Mouse (Mus musculus): ENCODE data around the gene Cwh43. TPM values are rescaled to one million over a fixed set of nuclear protein-coding genes. Genes with fewer than 3 reads are reported as not detected.

The Cwh43 gene
- polyA plus RNA-seq, 1 experiment from 2014 or later = not detected

DNA sequence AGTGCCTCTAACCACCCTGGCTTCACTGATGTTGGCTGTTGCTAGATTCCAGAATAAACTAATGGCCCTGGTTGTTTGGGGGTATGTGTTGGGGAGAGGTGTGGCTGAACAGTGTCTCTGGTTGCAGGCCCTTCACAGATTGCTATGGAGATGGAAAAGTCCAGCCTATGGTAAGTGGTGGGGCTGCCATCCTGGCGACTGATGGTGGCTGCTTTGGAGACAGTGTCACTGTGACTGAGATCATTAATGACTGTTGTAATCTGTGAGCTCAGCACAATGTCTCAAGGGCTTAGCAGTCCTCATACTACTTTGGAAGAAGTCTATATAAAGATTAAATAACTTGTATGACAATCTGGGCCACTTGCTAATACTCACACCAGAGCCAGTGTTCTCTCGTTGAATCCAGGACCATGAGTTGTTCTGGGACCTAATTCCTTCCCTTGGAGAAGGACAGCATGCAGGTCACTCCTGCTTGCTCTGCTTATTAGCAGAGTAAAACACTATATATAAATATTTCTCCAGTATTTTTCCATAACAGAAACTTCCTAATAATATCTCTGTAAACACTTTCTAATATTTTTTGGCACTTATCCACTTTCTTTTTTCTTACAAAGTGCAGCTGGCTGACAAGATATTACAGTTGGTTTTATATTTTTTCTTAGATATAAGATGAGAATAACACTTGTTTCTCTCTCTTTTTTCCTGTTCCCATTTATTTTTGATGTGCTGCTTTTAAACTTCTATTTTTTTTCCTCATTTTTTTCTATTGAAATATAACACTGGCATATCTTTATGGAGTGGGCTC is 48.8 kb downstream of the Cwh43 start:
- Histone ChIP-seq H3K36me3 (ENCODE audit: insufficient read depth, low read length) (no peaks in the 10 kb centered on the region), H3K27ac (ENCODE audit: low read length) (peak overlapping the region; percentile 11; the same call in 1 of the 2 replicates), H3K4me3 (ENCODE audit: low read depth, low read length) (no peak overlapping the region), H3K4me1 (ENCODE audit: insufficient read depth, low read depth, low read length) (no peaks in the 10 kb centered on the region), H3K9me3 (ENCODE audit: low read length) (no peaks in the 10 kb centered on the region), H3K9ac (replicated peaks; ENCODE audit: low read depth) (no peak overlapping the region), H3K4me2 (replicated peaks; ENCODE audit: low read depth, low read length) (no peak overlapping the region), H3K27me3 (replicated peaks; ENCODE audit: insufficient read depth, low read length) (no peaks in the 10 kb centered on the region)
- WGBS = 38% methylated on average over 2 of the region's 2 CpGs
- no peak for TF ChIP-seq EP300 (IDR thresholded peaks at IDR 0.05)
- TF ChIP-seq CTCF (IDR thresholded peaks at IDR 0.05) = no peak
- peak; percentile 21 for ATAC-seq
- DNase-seq (ENCODE audit: low spot score) = peak; percentile 27

- Histone ChIP-seq H3K4me2 (replicated peaks; ENCODE audit: low read depth, low read length) (no peak overlapping the region), H3K4me3 (ENCODE audit: low read depth, low read length) (no peak overlapping the region), H3K9ac (replicated peaks; ENCODE audit: low read depth) (no peak overlapping the region), H3K36me3 (ENCODE audit: insufficient read depth, low read length) (no peaks in the 10 kb centered on the region), H3K9me3 (ENCODE audit: low read length) (no peaks in the 10 kb centered on the region), H3K27ac (ENCODE audit: low read length) (no peak overlapping the region), H3K27me3 (replicated peaks; ENCODE audit: insufficient read depth, low read length) (no peaks in the 10 kb centered on the region), H3K4me1 (ENCODE audit: insufficient read depth, low read depth, low read length) (no peaks in the 10 kb centered on the region)
- TF ChIP-seq CTCF (IDR thresholded peaks at IDR 0.05) = no peak
- TF ChIP-seq EP300 (IDR thresholded peaks at IDR 0.05) = no peak
- DNase-seq (ENCODE audit: low spot score) = no peak
- no peak for ATAC-seq
- 55% methylated on average over 5 of the region's 5 CpGs for WGBS
Measured at GRCm38 (mm10) chr5:73455307-73455687, 49.4 kb downstream of the Cwh43 start.

DNA sequence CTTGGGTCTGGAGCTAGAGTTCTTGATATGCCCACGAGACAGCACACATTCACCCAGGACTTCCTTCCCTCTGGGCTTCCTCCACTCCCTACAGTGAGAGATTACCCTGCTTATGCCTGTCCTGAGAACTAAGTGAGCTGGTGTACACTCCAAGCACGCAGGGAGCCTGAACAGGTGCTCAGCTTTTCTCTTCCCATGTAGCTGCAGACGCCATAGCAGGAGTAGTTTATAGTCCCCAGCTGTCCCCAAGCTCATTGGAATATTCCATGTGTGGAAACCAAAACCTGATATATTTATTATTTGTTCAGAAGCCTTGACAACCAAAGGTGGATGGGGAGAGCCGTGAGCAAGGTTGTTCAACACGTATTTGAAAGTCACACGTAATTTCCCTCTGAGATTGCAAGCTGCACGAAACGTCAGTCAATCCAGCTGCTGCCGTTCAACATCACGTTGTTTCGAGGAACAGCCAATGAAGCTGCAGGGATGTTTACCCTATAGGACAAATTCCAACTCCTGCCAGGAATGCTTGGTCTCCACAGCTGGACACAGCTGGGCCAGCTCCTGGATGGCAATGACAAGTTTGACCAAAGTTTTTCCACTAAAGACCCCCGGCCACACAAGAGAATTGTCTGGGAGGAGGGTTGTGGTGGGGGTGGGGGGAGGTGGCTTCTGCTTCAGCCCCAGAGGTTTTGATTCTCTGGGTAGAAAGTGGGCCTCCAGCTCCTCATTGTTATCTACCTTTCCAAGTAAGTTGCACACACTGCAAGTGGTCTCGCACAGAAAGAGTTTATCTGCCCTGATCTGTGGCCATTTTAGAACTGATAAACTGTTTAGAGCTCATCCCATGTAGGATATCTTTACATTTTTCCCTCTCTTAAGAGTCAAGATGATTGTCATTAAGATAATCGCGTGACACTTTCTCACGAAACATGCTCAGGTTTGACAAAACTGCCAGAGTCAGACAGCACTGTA is 62.9 kb downstream of the Cwh43 start:
- H3K27me3 ChIP-seq (replicated peaks; ENCODE audit: insufficient read depth, low read length) = no peaks in the 10 kb centered on the region
- H3K4me3 ChIP-seq (ENCODE audit: low read depth, low read length) = no peak overlapping the region
- no peak overlapping the region for H3K9ac ChIP-seq (replicated peaks; ENCODE audit: low read depth)
- H3K4me1 ChIP-seq (ENCODE audit: insufficient read depth, low read depth, low read length) = no peaks in the 10 kb centered on the region
- TF ChIP-seq EP300 (IDR thresholded peaks at IDR 0.05) = peak; percentile 44
- no peak for TF ChIP-seq CTCF (IDR thresholded peaks at IDR 0.05)
- H3K27ac ChIP-seq (ENCODE audit: low read length) = 0 out of 2 replicates have a peak overlapping the region, but pooled peaks have one; percentile 3
- DNase-seq (ENCODE audit: low spot score) (peak; percentile 76), ATAC-seq (peak; percentile 87)
- H3K36me3 ChIP-seq (ENCODE audit: insufficient read depth, low read length) = no peaks in the 10 kb centered on the region
- 47% methylated on average over 16 of the region's 16 CpGs for WGBS
- H3K4me2 ChIP-seq (replicated peaks; ENCODE audit: low read depth, low read length) = no peak overlapping the region
- no peaks in the 10 kb centered on the region for H3K9me3 ChIP-seq (ENCODE audit: low read length)

DNA sequence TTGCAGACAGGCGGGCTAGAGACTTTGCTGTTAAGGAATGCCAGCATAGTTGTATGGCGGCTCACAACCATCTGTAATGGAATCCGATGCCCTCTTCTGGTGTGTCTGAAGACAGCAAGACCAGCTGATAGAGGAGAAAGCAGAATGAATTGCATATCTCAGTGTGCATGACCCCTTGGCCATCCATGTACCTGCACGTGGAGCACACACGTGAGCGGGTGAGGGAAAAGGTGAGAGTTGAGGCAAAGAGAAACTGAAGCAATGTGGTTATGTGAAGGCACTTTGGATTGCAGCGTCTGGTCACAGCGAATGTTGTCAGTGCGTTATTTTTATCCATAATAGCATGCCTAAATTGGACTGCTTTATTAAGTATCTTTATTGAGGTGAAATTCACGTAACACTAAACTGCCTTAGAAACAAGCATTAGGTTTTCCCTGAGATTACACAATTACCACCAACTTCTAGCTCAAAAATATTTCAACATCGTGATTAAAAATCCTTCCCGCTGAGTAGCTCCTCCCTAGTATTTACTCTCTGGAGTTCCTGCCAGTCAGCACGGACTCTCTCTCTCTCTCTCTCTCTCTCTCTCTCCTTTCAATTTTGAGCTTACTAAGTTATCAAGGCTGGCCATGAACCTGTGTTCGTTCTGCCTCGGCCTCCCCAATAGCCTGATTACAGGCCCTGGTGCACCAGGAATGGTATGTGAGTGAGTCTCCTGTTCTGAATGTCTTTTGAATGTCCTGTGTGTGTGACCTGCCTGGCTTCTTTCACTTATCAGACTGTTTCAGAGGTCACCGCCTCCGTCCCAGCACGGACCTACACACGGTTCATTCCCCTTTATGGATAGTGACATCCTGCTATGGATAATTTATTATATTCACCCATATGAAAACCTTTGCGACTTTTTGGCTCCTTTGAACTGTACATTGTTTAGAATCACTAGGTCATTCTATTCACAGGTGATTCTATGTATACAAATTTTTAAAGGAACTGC is 68.8 kb downstream of the Cwh43 start:
- peak; percentile 61 for ATAC-seq
- peak; percentile 34; the same call in 1 of the 2 replicates for TF ChIP-seq EP300 (IDR thresholded peaks at IDR 0.05)
- peak; percentile 26 for TF ChIP-seq CTCF (IDR thresholded peaks at IDR 0.05)
- no peak overlapping the region for H3K4me3 ChIP-seq (ENCODE audit: low read depth, low read length)

DNA sequence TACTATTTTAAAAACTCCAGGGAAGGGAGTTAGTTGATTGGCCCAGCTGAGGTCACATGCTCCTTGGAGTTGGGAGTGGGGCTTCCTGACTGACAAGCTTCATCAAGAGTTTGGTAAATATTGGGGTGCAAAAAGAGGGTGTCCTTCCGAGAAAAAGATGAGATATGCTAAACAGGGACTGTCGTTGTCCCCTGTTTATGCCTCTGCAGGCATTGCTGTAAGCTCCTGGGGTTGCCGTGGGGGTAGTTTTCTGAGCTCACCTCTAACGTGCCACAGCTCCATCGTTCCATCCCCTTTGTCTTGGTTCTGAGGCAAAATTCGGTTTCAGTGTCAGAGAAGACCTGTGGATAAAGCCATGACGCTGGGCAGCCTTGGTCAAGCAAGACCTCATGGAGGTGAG is 74.8 kb downstream of the Cwh43 start, which contains the start of gene Dcun1d4:
TSS of gene Dcun1d4 (plus strand) at position 301 of the 400 bp plus-strand sequence.
- Histone ChIP-seq H3K4me2 (replicated peaks; ENCODE audit: low read depth, low read length) (no peak within 1 kb of the TSS), H3K36me3 (ENCODE audit: insufficient read depth, low read length) (no peaks in the 10 kb centered on the region), H3K9ac (replicated peaks; ENCODE audit: low read depth) (no peak within 1 kb of the TSS), H3K27me3 (replicated peaks; ENCODE audit: insufficient read depth, low read length) (no peaks in the 10 kb centered on the region), H3K4me3 (ENCODE audit: low read depth, low read length) (no peak within 1 kb of the TSS), H3K9me3 (ENCODE audit: low read length) (no peaks in the 10 kb centered on the region), H3K4me1 (ENCODE audit: insufficient read depth, low read depth, low read length) (no peaks in the 10 kb centered on the region), H3K27ac (ENCODE audit: low read length) (no peak within 1 kb of the TSS)
- WGBS = 75% methylated on average over 7 of the region's 7 CpGs
- DNase-seq (ENCODE audit: low spot score) = no peak
- ATAC-seq = no peak
- TF ChIP-seq CTCF (IDR thresholded peaks at IDR 0.05) (no peak), EP300 (IDR thresholded peaks at IDR 0.05) (no peak)

More for the DNA sequence above, 68.8 kb downstream of the Cwh43 start:
- H3K27me3 ChIP-seq (replicated peaks; ENCODE audit: insufficient read depth, low read length) = no peaks in the 10 kb centered on the region
- H3K36me3 ChIP-seq (ENCODE audit: insufficient read depth, low read length) = no peaks in the 10 kb centered on the region
- H3K4me2 ChIP-seq (replicated peaks; ENCODE audit: low read depth, low read length) = no peak overlapping the region
- 60% methylated on average over 20 of the region's 20 CpGs for WGBS
- H3K27ac ChIP-seq (ENCODE audit: low read length) = no peak overlapping the region
- no peaks in the 10 kb centered on the region for H3K9me3 ChIP-seq (ENCODE audit: low read length)
- DNase-seq (ENCODE audit: low spot score) = peak; percentile 81
- H3K4me1 ChIP-seq (ENCODE audit: insufficient read depth, low read depth, low read length) = no peaks in the 10 kb centered on the region
- no peak overlapping the region for H3K9ac ChIP-seq (replicated peaks; ENCODE audit: low read depth)
